Mouse (Mus musculus) lung, adult 2 months (tissue): ENCODE data around the gene Slc7a6.

Experiments
- CTCF ChIP-seq: fragments of 200-500 bp; IDR thresholded peaks from 2 replicates; pipeline ENCODE4 v1.5.1; 2011; ENCODE audit warnings: mild to moderate bottlenecking, low read length, control low read depth; ENCODE audit not compliant: insufficient read depth
- POLR2A ChIP-seq: fragments of 200-500 bp; IDR thresholded peaks from 2 replicates; pipeline ENCODE4 v1.6.1; 2011; ENCODE audit warnings: low read depth, mild to moderate bottlenecking, control low read depth, low read length, borderline replicate concordance; ENCODE audit errors: extremely low read depth

- TF ChIP-seq CTCF: no peak
- no peak for TF ChIP-seq POLR2A
These were observed 24.5 kb downstream of the Slc7a6 start for GRCm38 (mm10) chr8:106193162-106193561.
